Mouse (Mus musculus): ENCODE results near the gene Entpd5. TPM values are rescaled to one million over a fixed set of nuclear protein-coding genes. Genes with fewer than 3 reads are reported as not detected.

Gene Entpd5
- total and polyA plus RNA-seq, 2 experiments from 2014 or later: 13.4 to 15.6 TPM

DNA sequence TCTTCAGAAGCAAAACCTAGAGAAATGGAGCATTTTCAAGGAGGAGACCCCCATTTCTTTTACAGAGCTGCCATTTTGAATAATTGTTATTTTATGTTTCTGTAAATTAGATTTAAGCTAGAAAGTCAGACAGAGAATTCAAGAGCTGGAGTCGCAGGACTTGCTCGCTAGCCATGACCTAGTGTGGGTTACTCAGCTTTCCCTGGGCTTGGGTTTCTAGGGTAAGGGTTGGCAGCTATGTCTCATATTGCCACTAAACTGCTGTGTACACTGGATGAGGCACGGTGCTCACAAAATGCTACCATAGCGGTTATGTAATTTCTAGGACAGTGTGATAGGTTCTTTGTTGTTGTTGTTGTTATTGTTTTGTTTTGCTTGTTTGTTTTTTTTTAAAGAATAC lies 16.1 kb downstream of the Entpd5 start:
- ATAC-seq: no peak
- H3K36me3 ChIP-seq (ENCODE audit: insufficient read depth, low read length): 0 out of 2 replicates have a peak, but pooled peaks cover 4% of the 10 kb centered on the region
- 95% methylated on average over 4 of the region's 4 CpGs for WGBS

DNA sequence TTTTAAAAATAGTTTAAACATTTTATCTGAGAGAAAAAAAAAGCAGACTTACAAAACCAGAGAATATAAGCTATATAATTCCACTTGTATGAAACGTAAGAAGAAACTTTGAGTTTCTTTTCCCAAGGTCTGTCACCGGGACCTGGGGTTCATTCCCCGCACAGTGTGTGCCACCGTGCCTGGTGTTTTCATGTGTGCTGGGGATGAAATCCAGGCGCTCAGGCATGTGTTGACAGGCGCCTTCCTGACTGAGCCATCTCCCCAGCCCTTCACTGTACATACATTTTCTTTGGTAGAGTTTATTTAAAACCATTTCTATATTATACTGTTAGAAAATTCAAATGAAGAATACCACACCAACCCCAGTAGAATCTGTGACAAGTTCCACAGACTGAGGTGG lies 18.5 kb downstream of the Entpd5 start:
- 88% methylated on average over 6 of the region's 6 CpGs for WGBS
- no peak overlapping the region for H3K9ac ChIP-seq (replicated peaks; ENCODE audit: low read length)

More for the DNA sequence above, 16.1 kb downstream of the Entpd5 start:
- Histone ChIP-seq H3K4me1 (ENCODE audit: insufficient read depth, low read length) (no peaks in the 10 kb centered on the region), H3K9me3 (ENCODE audit: low read length) (no peaks in the 10 kb centered on the region), H3K4me2 (ENCODE audit: low read depth, low read length) (no peak overlapping the region), H3K9ac (replicated peaks; ENCODE audit: low read length) (no peak overlapping the region), H3K4me3 (ENCODE audit: low read length) (no peak overlapping the region), H3K27me3 (ENCODE audit: insufficient read depth, low read length) (no peaks in the 10 kb centered on the region), H3K27ac (no peak overlapping the region)
- TF ChIP-seq CTCF (IDR thresholded peaks at IDR 0.05; ENCODE audit: low read depth): no peak
- no peak for DNase-seq (ENCODE audit: low spot score)

DNA sequence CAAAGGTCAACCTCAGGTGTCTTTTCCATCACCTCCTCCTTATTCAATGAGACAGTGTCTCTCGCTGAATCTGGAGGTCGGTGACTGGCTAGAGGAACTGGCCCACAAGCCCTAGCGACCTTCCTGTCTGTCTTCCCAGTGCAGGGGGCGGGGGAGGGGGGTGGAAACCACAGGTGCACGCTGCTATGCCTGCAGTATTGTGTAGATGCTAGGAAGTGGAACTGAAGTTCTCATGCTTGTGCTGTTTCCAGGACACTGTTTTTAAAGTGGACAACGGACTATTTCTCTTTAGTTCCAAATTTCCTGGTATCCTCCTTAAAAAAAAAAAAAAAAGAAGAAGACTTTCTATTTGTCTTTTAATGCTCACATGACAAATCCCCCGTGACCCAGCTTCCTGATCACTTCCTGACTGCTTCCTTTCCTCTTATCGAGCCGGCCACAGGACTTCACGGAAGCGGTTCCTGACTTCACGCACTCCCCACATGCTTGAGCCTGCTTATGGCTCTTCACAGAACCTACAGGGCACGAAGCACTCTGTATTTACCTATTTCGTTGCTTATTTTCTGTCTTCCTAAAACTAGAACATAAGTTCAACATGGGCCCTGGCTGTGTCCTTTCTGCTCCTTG lies 19.9 kb downstream of the Entpd5 start:
- Histone ChIP-seq H3K4me3 (ENCODE audit: low read length) (no peak overlapping the region), H3K36me3 (ENCODE audit: insufficient read depth, low read length) (0 out of 2 replicates have a peak, but pooled peaks cover 9% of the 10 kb centered on the region), H3K4me1 (ENCODE audit: insufficient read depth, low read length) (no peaks in the 10 kb centered on the region), H3K27ac (no peak overlapping the region), H3K9ac (replicated peaks; ENCODE audit: low read length) (no peak overlapping the region), H3K4me2 (ENCODE audit: low read depth, low read length) (no peak overlapping the region), H3K27me3 (ENCODE audit: insufficient read depth, low read length) (no peaks in the 10 kb centered on the region), H3K9me3 (ENCODE audit: low read length) (no peaks in the 10 kb centered on the region)
- no peak for TF ChIP-seq CTCF (IDR thresholded peaks at IDR 0.05; ENCODE audit: low read depth)
- WGBS: 75% methylated on average over 14 of the region's 14 CpGs
- no peak for ATAC-seq
- no peak for DNase-seq (ENCODE audit: low spot score)

More for the DNA sequence above, 18.5 kb downstream of the Entpd5 start:
- Histone ChIP-seq H3K4me1 (ENCODE audit: insufficient read depth, low read length) (no peaks in the 10 kb centered on the region), H3K27me3 (ENCODE audit: insufficient read depth, low read length) (no peaks in the 10 kb centered on the region), H3K9me3 (ENCODE audit: low read length) (no peaks in the 10 kb centered on the region), H3K4me2 (ENCODE audit: low read depth, low read length) (no peak overlapping the region), H3K27ac (no peak overlapping the region), H3K4me3 (ENCODE audit: low read length) (no peak overlapping the region), H3K36me3 (ENCODE audit: insufficient read depth, low read length) (0 out of 2 replicates have a peak, but pooled peaks cover 7% of the 10 kb centered on the region)
- ATAC-seq (no peak), DNase-seq (ENCODE audit: low spot score) (no peak)
- no peak for TF ChIP-seq CTCF (IDR thresholded peaks at IDR 0.05; ENCODE audit: low read depth)

DNA sequence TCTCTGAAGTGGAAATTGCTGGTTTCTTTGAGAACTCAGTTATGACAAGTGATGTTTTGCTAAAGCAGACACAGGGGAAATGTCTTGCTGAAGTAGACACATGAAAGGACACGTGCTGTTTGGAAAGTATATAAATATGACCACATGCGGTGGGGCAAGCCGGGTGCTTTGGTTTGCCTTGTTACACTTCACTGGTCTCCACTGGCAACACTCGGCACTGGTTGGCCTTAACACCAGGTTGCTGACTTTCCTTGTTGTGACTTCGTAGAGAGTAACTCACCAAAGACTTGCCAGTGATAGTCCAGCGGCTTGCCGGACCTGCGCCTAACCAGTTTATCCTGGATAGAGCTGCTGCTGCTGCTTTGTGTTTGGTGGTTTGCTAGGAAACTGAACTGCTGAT lies 20.7 kb downstream of the Entpd5 start:
- ATAC-seq: no peak
- no peak overlapping the region for H3K4me2 ChIP-seq (ENCODE audit: low read depth, low read length)
- TF ChIP-seq CTCF (IDR thresholded peaks at IDR 0.05; ENCODE audit: low read depth): no peak
- H3K4me3 ChIP-seq (ENCODE audit: low read length): no peak overlapping the region
- H3K9ac ChIP-seq (replicated peaks; ENCODE audit: low read length): no peak overlapping the region
- no peaks in the 10 kb centered on the region for H3K27me3 ChIP-seq (ENCODE audit: insufficient read depth, low read length)
- DNase-seq (ENCODE audit: low spot score): no peak
- no peak overlapping the region for H3K27ac ChIP-seq
- 0 out of 2 replicates have a peak, but pooled peaks cover 9% of the 10 kb centered on the region for H3K36me3 ChIP-seq (ENCODE audit: insufficient read depth, low read length)
- no peaks in the 10 kb centered on the region for H3K4me1 ChIP-seq (ENCODE audit: insufficient read depth, low read length)
- no peaks in the 10 kb centered on the region for H3K9me3 ChIP-seq (ENCODE audit: low read length)
- 83% methylated on average over 8 of the region's 8 CpGs for WGBS

DNA sequence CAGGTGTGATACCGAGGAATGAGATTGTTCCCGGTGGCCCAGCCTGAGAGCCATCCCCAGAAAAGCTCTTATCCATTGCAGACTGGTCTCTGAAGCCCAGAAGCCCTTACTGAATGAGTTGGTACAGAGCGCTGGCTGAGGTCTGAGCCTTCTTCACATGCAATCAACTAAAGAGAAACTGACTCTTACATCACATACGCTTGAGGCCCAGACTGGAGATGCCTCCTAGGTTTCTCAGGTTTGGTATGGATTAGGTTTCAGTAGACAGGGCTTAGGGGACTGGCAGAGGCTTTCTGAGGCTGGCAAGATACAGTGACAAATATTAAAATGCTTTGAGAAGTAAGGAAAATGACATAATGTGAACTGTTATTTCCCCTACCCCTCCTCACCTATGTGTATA lies 23.4 kb downstream of the Entpd5 start:
- no peak for DNase-seq (ENCODE audit: low spot score)
- Histone ChIP-seq H3K4me1 (ENCODE audit: insufficient read depth, low read length) (no peaks in the 10 kb centered on the region), H3K4me2 (ENCODE audit: low read depth, low read length) (no peak overlapping the region), H3K27ac (no peak overlapping the region), H3K9me3 (ENCODE audit: low read length) (no peaks in the 10 kb centered on the region), H3K4me3 (ENCODE audit: low read length) (no peak overlapping the region), H3K36me3 (ENCODE audit: insufficient read depth, low read length) (peaks cover 14% of the 10 kb centered on the region; the same call in 1 of the 2 replicates), H3K9ac (replicated peaks; ENCODE audit: low read length) (no peak overlapping the region), H3K27me3 (ENCODE audit: insufficient read depth, low read length) (no peaks in the 10 kb centered on the region)
- WGBS: 95% methylated on average over 4 of the region's 4 CpGs
- TF ChIP-seq CTCF (IDR thresholded peaks at IDR 0.05; ENCODE audit: low read depth): no peak
- no peak for ATAC-seq

DNA sequence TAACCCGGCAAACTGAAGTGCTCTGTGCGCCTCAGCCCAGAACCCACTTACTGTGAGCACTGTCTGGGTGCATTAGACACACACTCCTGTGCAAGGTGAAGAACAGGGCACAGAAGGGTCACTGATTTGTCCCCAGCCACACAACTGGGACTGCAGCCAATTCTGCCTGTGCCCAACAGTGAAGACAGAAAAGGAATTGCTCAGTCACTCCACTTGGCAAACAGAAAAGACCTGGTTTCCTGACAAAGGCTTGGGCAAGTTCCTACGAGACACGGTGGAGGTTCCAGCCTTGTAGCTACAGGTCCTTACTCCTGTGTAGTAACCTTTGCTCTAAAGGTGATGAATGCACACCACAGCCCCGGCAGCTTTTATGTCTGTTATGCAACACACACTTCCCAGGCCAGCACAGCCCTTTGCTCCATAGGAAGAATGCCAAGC lies 24.2 kb downstream of the Entpd5 start:
- Histone ChIP-seq H3K4me3 (ENCODE audit: low read length) (no peak overlapping the region), H3K9ac (replicated peaks; ENCODE audit: low read length) (no peak overlapping the region), H3K27me3 (ENCODE audit: insufficient read depth, low read length) (no peaks in the 10 kb centered on the region), H3K4me2 (ENCODE audit: low read depth, low read length) (no peak overlapping the region), H3K4me1 (ENCODE audit: insufficient read depth, low read length) (no peaks in the 10 kb centered on the region), H3K36me3 (ENCODE audit: insufficient read depth, low read length) (peaks cover 14% of the 10 kb centered on the region; the same call in 1 of the 2 replicates), H3K27ac (peak overlapping the region; percentile 45), H3K9me3 (ENCODE audit: low read length) (no peaks in the 10 kb centered on the region)
- DNase-seq (ENCODE audit: low spot score) (peak; percentile 26), ATAC-seq (no peak)
- TF ChIP-seq CTCF (IDR thresholded peaks at IDR 0.05; ENCODE audit: low read depth): no peak
- WGBS: 61% methylated on average over 5 of the region's 5 CpGs

DNA sequence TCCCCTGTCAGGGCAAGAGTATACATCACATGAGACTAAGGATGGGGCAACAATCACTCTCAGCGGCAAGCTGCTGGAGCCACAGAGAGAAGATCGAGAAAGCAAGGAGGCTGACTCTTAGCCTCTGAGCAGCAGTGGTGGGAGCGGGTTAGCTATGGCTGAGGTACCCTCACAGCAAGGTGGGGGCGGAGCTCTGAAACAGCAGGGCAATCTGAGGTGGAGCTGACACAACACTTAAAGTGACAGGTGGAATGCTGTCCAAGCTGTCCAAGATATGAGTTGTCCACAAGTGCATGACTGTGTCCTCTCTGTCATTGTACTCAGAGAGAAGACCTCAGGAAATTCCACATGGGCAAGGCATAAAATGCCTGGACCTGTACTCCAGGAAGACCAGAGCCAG lies 26.5 kb downstream of the Entpd5 start:
- Histone ChIP-seq H3K36me3 (ENCODE audit: insufficient read depth, low read length) (peaks cover 9% of the 10 kb centered on the region; the same call in 1 of the 2 replicates), H3K9ac (replicated peaks; ENCODE audit: low read length) (no peak overlapping the region), H3K27me3 (ENCODE audit: insufficient read depth, low read length) (no peaks in the 10 kb centered on the region), H3K9me3 (ENCODE audit: low read length) (no peaks in the 10 kb centered on the region), H3K27ac (no peak overlapping the region), H3K4me3 (ENCODE audit: low read length) (no peak overlapping the region), H3K4me2 (ENCODE audit: low read depth, low read length) (no peak overlapping the region), H3K4me1 (ENCODE audit: insufficient read depth, low read length) (no peaks in the 10 kb centered on the region)
- TF ChIP-seq CTCF (IDR thresholded peaks at IDR 0.05; ENCODE audit: low read depth): no peak
- DNase-seq (ENCODE audit: low spot score) (no peak), ATAC-seq (no peak)
- 88% methylated on average over 4 of the region's 4 CpGs for WGBS

Data from hindbrain, postnatal 0 days (tissue).